Mouse (Mus musculus): ENCODE measurements around the gene Olfr1174-ps. TPM values are rescaled to one million over a fixed set of nuclear protein-coding genes. Genes with fewer than 3 reads are reported as not detected.

Gene Olfr1174-ps
- not detected for total RNA-seq (2021)

DNA sequence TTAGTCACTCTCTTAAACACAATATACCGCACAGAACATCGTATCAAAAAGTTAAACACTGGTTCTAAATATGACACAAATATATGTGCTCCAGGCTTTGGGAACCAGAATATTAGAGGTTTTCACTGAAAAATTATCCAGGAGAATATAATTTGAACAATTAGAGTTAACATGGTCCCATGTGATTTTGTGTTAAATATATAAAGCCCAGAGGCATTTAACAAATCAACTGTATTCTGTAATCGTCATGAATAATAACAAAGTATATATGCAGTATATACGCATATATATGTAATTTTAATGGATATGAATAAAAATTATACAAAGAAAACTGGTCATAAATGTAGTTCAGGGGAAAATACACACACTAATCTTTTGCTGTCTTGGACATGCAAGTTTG lies at the start of gene Olfr1174-ps:
Gene Olfr1174-ps (minus strand): TSS at position 101 of the 400 bp plus-strand sequence.
- no peak for DNase-seq (ENCODE audit: extremely low spot score in 1 of 2, low spot score in 1 of 2)

DNA sequence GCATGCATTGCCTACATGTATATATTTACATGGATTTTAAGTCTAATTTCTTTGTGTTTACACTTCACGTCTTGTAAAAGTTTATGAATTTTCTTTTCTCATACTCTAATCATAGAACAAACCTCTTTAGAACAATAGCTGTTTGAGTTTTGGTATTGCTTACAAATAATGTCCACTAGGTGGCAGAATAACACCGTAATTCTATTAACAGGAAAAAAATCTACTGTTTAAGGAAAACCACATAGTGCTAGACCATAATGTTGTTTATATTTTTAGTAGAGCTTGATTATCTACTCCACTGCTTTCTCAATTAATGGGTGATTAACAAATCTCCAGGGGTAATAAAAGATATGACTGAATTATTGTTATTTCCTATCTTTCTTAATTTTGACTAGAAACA lies 41.4 kb upstream of the Olfr1174-ps start:
- DNase-seq (ENCODE audit: extremely low spot score in 1 of 2, low spot score in 1 of 2), result no peak

DNA sequence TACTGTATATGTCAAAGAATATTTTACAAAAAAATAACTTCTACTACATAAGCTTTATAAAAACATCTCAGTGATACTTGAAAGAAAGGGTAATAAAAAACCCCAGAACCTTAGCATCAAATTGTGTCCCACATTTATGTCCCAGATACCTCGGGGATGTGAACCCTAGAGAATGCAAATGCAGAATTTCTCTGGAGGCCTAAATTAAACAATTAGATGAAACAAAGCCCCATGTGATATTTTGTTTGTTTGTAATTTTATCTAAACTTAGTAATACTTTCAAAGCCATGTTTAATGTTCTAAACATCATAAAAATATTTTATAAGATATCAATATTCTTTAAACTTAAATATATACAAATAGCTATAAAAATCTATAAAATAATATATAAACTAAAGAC lies 31.5 kb upstream of the Olfr1174-ps start, which contains the start of gene Olfr1177-ps:
Gene Olfr1177-ps (minus strand): TSS at position 101 of the 400 bp plus-strand sequence.
- no peak for DNase-seq (ENCODE audit: extremely low spot score in 1 of 2, low spot score in 1 of 2)

DNA sequence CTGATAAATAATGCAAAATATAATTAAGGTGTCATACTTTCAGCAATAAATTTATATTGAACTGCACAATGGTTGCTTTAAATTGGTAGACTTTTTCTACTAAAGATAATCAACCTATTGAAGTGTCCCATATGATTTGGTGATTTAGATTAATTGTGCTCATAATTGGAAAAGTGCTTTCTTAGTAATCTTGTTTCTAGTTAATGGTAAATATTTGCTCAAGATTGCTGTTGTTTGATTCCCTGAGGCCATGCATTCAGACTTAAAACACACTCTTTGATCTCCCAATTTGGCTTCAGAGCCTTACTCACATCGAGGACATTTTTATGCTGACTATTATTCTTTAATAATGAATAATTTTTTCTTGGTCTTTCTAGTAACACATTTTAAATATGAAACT lies 21.5 kb upstream of the Olfr1174-ps start, which contains the start of gene Olfr1176:
Gene Olfr1176 (plus strand): TSS at position 301 of the 400 bp plus-strand sequence.
- no peak for DNase-seq (ENCODE audit: extremely low spot score in 1 of 2, low spot score in 1 of 2)

DNA sequence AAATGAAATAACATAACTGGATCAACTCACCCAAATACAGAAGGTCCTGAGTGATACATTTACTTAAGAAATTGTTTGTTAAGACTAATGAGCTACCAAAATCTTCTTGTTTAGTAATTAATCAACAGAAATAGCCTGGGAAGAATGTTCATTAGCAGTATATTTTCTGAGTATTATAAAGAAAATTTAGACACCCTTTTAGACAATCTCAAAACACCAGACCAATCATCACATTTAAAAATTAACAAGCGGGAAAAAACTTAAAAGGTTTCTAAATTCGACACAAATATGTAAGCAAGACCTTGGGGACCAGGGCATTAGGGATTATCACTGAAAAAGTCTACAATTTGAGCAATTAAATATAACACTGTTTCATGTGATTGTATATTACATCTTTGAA lies 12.2 kb upstream of the Olfr1174-ps start, which contains the start of gene Olfr1175-ps:
Gene Olfr1175-ps (minus strand): TSS at position 101 of the 400 bp plus-strand sequence.
- DNase-seq (ENCODE audit: extremely low spot score in 1 of 2, low spot score in 1 of 2), result no peak

DNA sequence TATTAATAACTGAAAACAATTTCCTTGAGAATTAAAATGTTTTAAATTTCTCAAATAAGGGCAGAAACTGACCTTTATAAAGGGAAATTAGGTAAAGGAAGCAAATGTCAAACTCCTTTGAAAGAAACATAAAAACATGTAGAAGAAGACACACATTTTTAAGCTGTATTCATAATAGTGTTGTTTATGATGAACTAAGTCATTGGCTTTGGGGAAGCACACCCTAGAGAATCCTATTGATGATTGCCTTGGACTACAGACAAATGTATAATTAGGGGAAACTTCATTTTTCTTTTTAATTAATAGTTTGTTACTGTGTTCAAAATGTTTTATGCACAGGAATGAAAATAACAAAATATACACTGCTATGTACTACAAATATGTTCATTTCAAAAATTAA lies 35.2 kb downstream of the Olfr1174-ps start, which contains the start of gene Olfr1173:
Gene Olfr1173 (minus strand): TSS at position 101 of the 400 bp plus-strand sequence.
- no peak for DNase-seq (ENCODE audit: extremely low spot score in 1 of 2, low spot score in 1 of 2)

Other genes with a start within 250 kb of the Olfr1174-ps start
- gene Olfr1163, start 243.3 kb downstream of the Olfr1174-ps start, total RNA-seq (2021), result not detected
- gene Olfr1164, start 221.2 kb downstream of the Olfr1174-ps start, total RNA-seq (2021), result not detected
- gene Olfr1166, start 186.9 kb downstream of the Olfr1174-ps start, total RNA-seq (2021), result not detected
- gene Olfr1167, start 159.9 kb downstream of the Olfr1174-ps start, total RNA-seq (2021), result not detected
- not detected for gene Olfr1168, start 133.3 kb downstream of the Olfr1174-ps start, total RNA-seq (2021)
- gene Olfr1170, start 86.8 kb downstream of the Olfr1174-ps start, total RNA-seq (2021), result not detected
- not detected for gene Olfr1173, start 35.3 kb downstream of the Olfr1174-ps start, total RNA-seq (2021)
- gene Olfr1175-ps, start 12.1 kb upstream of the Olfr1174-ps start, total RNA-seq (2021), result not detected
- not detected for gene Olfr1176, start 21.6 kb upstream of the Olfr1174-ps start, total RNA-seq (2021)
- gene Olfr1177-ps, start 31.4 kb upstream of the Olfr1174-ps start, total RNA-seq (2021), result not detected
- gene Olfr1178, start 71.9 kb upstream of the Olfr1174-ps start, total RNA-seq (2021), result not detected
- not detected for gene Olfr1179, start 91.3 kb upstream of the Olfr1174-ps start, total RNA-seq (2021)
- gene Olfr1180, start 104.0 kb upstream of the Olfr1174-ps start, total RNA-seq (2021), result not detected
- gene Olfr1181, start 111.0 kb upstream of the Olfr1174-ps start, total RNA-seq (2021), result not detected
- gene Gm13757, start 134.0 kb upstream of the Olfr1174-ps start, total RNA-seq (2021), result not detected
- gene Olfr1183, start 139.7 kb upstream of the Olfr1174-ps start, total RNA-seq (2021), result not detected
- not detected for gene Olfr1184, start 168.5 kb upstream of the Olfr1174-ps start, total RNA-seq (2021)
- gene Olfr1185-ps1, start 178.2 kb upstream of the Olfr1174-ps start, total RNA-seq (2021), result not detected
- gene Olfr1186, start 203.4 kb upstream of the Olfr1174-ps start, total RNA-seq (2021), result not detected
- gene Olfr1188, start 241.8 kb upstream of the Olfr1174-ps start, total RNA-seq (2021), result not detected

Data from layer of hippocampus, postnatal 25 days (tissue).